Mouse (Mus musculus) T-helper 1 cell (primary cell): ENCODE measurements around the gene Ndrg4.
"Not testable (repeated sequence)": the region's sequence is repeated elsewhere in the genome, so short reads cannot be mapped to it uniquely, and the experiment has no call there.

Source experiments
- in situ Hi-C: fragments of 300-600 bp; cut with MboI, MseI; formaldehyde crosslinking; loops from one replicate; pipeline ENCODE4 v1.15.1; 2025; ENCODE audit warnings: high pct_unique_total_duplicates

The Ndrg4 gene

GRCm38 (mm10) chr8:95676631-95677030 is at the start of gene Ndrg4:
Ndrg4 (plus strand) TSS chr8:95676980.
- in situ Hi-C loops: no loop called here

GRCm38 (mm10) chr8:95632840-95633239 is 43.9 kb upstream of the Ndrg4 start:
- in situ Hi-C loops: no loop called here

- in situ Hi-C loops: no loop called here
These were observed 43.3 kb upstream of the Ndrg4 start, which contains the start of gene Gins3 for GRCm38 (mm10) chr8:95633262-95634062. Gins3 (plus strand) TSS chr8:95633453.

GRCm38 (mm10) chr8:95634063-95634340 is 42.8 kb upstream of the Ndrg4 start:
- in situ Hi-C loops: no loop called here

- in situ Hi-C loops: no loop called here
These were observed 31.8 kb upstream of the Ndrg4 start for GRCm38 (mm10) chr8:95644942-95645341.

GRCm38 (mm10) chr8:95648251-95648650 is 28.5 kb upstream of the Ndrg4 start:
- in situ Hi-C loops: no loop called here

- in situ Hi-C loops: no loop called here
These were observed 23.4 kb upstream of the Ndrg4 start for GRCm38 (mm10) chr8:95653351-95653750.

GRCm38 (mm10) chr8:95655831-95656230 is 20.9 kb upstream of the Ndrg4 start:
- in situ Hi-C loops: no loop called here

GRCm38 (mm10) chr8:95656316-95657002 is 20.3 kb upstream of the Ndrg4 start:
- in situ Hi-C loops: no loop called here

- in situ Hi-C loops: no loop called here
These were observed 19.3 kb upstream of the Ndrg4 start for GRCm38 (mm10) chr8:95657523-95657922.

GRCm38 (mm10) chr8:95660334-95660882 is 16.4 kb upstream of the Ndrg4 start:
- in situ Hi-C loops: no loop called here

- in situ Hi-C loops: no loop called here
These were observed 15.7 kb upstream of the Ndrg4 start for GRCm38 (mm10) chr8:95661085-95661484.

GRCm38 (mm10) chr8:95661575-95661974 is 15.2 kb upstream of the Ndrg4 start:
- in situ Hi-C loops: no loop called here

- in situ Hi-C loops: no loop called here
These were observed 13.7 kb upstream of the Ndrg4 start for GRCm38 (mm10) chr8:95662885-95663598.

GRCm38 (mm10) chr8:95663599-95663949 is 13.2 kb upstream of the Ndrg4 start:
- in situ Hi-C loops: no loop called here

- in situ Hi-C loops: not testable (repeated sequence)
These were observed 10.8 kb upstream of the Ndrg4 start for GRCm38 (mm10) chr8:95665813-95666452.

GRCm38 (mm10) chr8:95668163-95668958 is 8.4 kb upstream of the Ndrg4 start:
- in situ Hi-C loops: no loop called here

- in situ Hi-C loops: no loop called here
These were observed 6.8 kb upstream of the Ndrg4 start for GRCm38 (mm10) chr8:95669967-95670366.

GRCm38 (mm10) chr8:95671861-95672260 is 4.9 kb upstream of the Ndrg4 start:
- in situ Hi-C loops: no loop called here

- in situ Hi-C loops: no loop called here
These were observed 4.0 kb upstream of the Ndrg4 start for GRCm38 (mm10) chr8:95672811-95673210.

- in situ Hi-C loops: no loop called here
These were observed 827 bp downstream of the Ndrg4 start for GRCm38 (mm10) chr8:95677591-95678023.
